8 mouse cellular contexts compared by ENCODE assay signal in genomic region chr11:78751843-78752203, GRCm38 (mm10). TPM values are rescaled to one million over a fixed set of nuclear protein-coding genes. Genes with fewer than 3 reads are reported as not detected.
DNase-seq lines count a peak whose midpoint lies in the region; ATAC-seq and TF ChIP-seq lines count a peak whose summit lies in the region.

No protein-coding gene starts in this region.

- no peak for TF ChIP-seq POLR2A in embryonic fibroblast, embryonic 13.5 days (IDR thresholded peaks at IDR 0.05; ENCODE audit: low read depth, low read length)

- H3K36me3 ChIP-seq in lung, embryonic 14.5 days (ENCODE audit: insufficient read depth) = no peaks in the 10 kb centered on the region
- H3K36me3 ChIP-seq in intestine, postnatal 0 days (ENCODE audit: control insufficient read depth, insufficient read depth) = 0 out of 2 replicates have a peak, but pooled peaks cover 4% of the 10 kb centered on the region
- H3K36me3 ChIP-seq in neural tube, embryonic 15.5 days = peaks cover 6% of the 10 kb centered on the region; the same call in 1 of the 2 replicates

- no peak overlapping the region for H3K27ac ChIP-seq in lung, embryonic 14.5 days (ENCODE audit: low read depth)
- H3K27ac ChIP-seq in embryonic fibroblast, embryonic 13.5 days (ENCODE audit: insufficient read depth, low read length) = no peak overlapping the region
- H3K27ac ChIP-seq in intestine, postnatal 0 days (ENCODE audit: low read depth, low read length) = peak overlapping the region; percentile 78; the same call in 1 of the 2 replicates
- peak overlapping the region; percentile 90 for H3K27ac ChIP-seq in neural tube, embryonic 15.5 days (replicated peaks)

- no peaks in the 10 kb centered on the region for H3K27me3 ChIP-seq in lung, embryonic 14.5 days (ENCODE audit: insufficient read depth, low read length)
- no peaks in the 10 kb centered on the region for H3K27me3 ChIP-seq in intestine, postnatal 0 days (replicated peaks; ENCODE audit: control insufficient read depth, insufficient read depth, low read length)
- no peaks in the 10 kb centered on the region for H3K27me3 ChIP-seq in neural tube, embryonic 15.5 days (replicated peaks)

- no peak for TF ChIP-seq CTCF in lung, embryonic 14.5 days (IDR thresholded peaks at IDR 0.05; ENCODE audit: low read depth)
- TF ChIP-seq CTCF in embryonic fibroblast, embryonic 13.5 days (IDR thresholded peaks at IDR 0.05; ENCODE audit: borderline replicate concordance, insufficient read depth, low read length) = no peak
- no peak for TF ChIP-seq CTCF in intestine, postnatal 0 days (IDR thresholded peaks at IDR 0.05; ENCODE audit: low read depth)

- H3K9ac ChIP-seq in lung, embryonic 14.5 days = peak overlapping the region; percentile 73
- H3K9ac ChIP-seq in intestine, postnatal 0 days (ENCODE audit: low read depth, low read length) = peak overlapping the region; percentile 63
- H3K9ac ChIP-seq in neural tube, embryonic 15.5 days (replicated peaks) = peak overlapping the region; percentile 64

- WGBS in lung, embryonic 14.5 days = 5% methylated on average over 2 of the region's 2 CpGs
- 5% methylated on average over 2 of the region's 2 CpGs for WGBS in intestine, postnatal 0 days
- WGBS in neural tube, embryonic 15.5 days = 8% methylated on average over 2 of the region's 2 CpGs

- peak overlapping the region; percentile 62 for H3K4me3 ChIP-seq in lung, embryonic 14.5 days (ENCODE audit: low read depth, low read length)
- peak overlapping the region; percentile 80 for H3K4me3 ChIP-seq in embryonic fibroblast, embryonic 13.5 days (ENCODE audit: insufficient read depth, low read length)
- peak overlapping the region; percentile 57 for H3K4me3 ChIP-seq in intestine, postnatal 0 days (ENCODE audit: low read depth, low read length)
- H3K4me3 ChIP-seq in neural tube, embryonic 15.5 days (replicated peaks) = peak overlapping the region; percentile 66

- no peaks in the 10 kb centered on the region for H3K9me3 ChIP-seq in lung, embryonic 14.5 days (ENCODE audit: low read depth, low read length)
- no peaks in the 10 kb centered on the region for H3K9me3 ChIP-seq in intestine, postnatal 0 days (ENCODE audit: control insufficient read depth)
- no peaks in the 10 kb centered on the region for H3K9me3 ChIP-seq in neural tube, embryonic 15.5 days (replicated peaks)

- intact Hi-C loops in left cerebral cortex, postnatal 14 days (cut with DNase I) = loop anchor here (5.0 kb wide), 2 partner anchors 55 to 75 kb away; partner anchors contain the start of gene Lyrm9

- H3K4me1 ChIP-seq in lung, embryonic 14.5 days (ENCODE audit: insufficient read depth) = no peaks in the 10 kb centered on the region
- H3K4me1 ChIP-seq in embryonic fibroblast, embryonic 13.5 days (ENCODE audit: control insufficient read depth, insufficient read depth, low read length) = no peaks in the 10 kb centered on the region
- H3K4me1 ChIP-seq in intestine, postnatal 0 days (replicated peaks; ENCODE audit: control insufficient read depth, insufficient read depth, low read length) = no peaks in the 10 kb centered on the region
- H3K4me1 ChIP-seq in neural tube, embryonic 15.5 days = peaks cover 17% of the 10 kb centered on the region

- peak; percentile 60; the same call in 1 of the 2 replicates for ATAC-seq in lung, embryonic 14.5 days (ENCODE audit: insufficient read depth)
- no peak for ATAC-seq in intestine, postnatal 0 days
- ATAC-seq in neural tube, embryonic 15.5 days (ENCODE audit: low FRiP score) = no peak

- peak overlapping the region; percentile 81 for H3K4me2 ChIP-seq in lung, embryonic 14.5 days
- H3K4me2 ChIP-seq in intestine, postnatal 0 days (replicated peaks; ENCODE audit: low read depth) = peak overlapping the region; percentile 71
- H3K4me2 ChIP-seq in neural tube, embryonic 15.5 days = peak overlapping the region; percentile 73

- no peak for DNase-seq in lung, embryonic 14.5 days
- DNase-seq in lung, postnatal 4 days = no peak
- no peak for DNase-seq in cerebellum, adult 9-10 months
- no peak for DNase-seq in frontal cortex, postnatal 14 days (ENCODE audit: low spot score in 2 of 2)
- DNase-seq in left cerebral cortex, postnatal 14 days (ENCODE audit: low spot score in 2 of 2) = no peak

RNA-seq across cellular contexts. Expression of gene Ccnq, which starts 0.3 kb away (rescaled TPM):
- polyA plus RNA-seq in lung, embryonic 14.5 days (2014; fragmentation: Nextera tagmentation; extraction: Ambion mirVana) = 42.4 and 48.0 TPM in 2 replicates
- 14.7 and 16.2 TPM in 2 replicates for polyA plus RNA-seq in embryonic fibroblast, embryonic 13.5 days (2011; ENCODE audit: insufficient read length, low read depth, missing spikeins)
- polyA plus RNA-seq in intestine, postnatal 0 days (2015; fragmentation: Nextera tagmentation; extraction: Ambion mirVana) = 32.0 and 33.4 TPM in 2 replicates
- polyA plus RNA-seq in neural tube, embryonic 15.5 days (2015; fragmentation: Nextera tagmentation; extraction: Ambion mirVana) = 31.2 and 32.2 TPM in 2 replicates
- total RNA-seq in left cerebral cortex, postnatal 14 days (2021) = 10 to 100 TPM; 18.2 to 20.0 TPM

RNA-seq across cellular contexts. Expression of gene Nlk, which starts 54.6 kb away (rescaled TPM):
- 14.5 and 15.9 TPM in 2 replicates for polyA plus RNA-seq in lung, embryonic 14.5 days (2014; fragmentation: Nextera tagmentation; extraction: Ambion mirVana)
- polyA plus RNA-seq in embryonic fibroblast, embryonic 13.5 days (2011; ENCODE audit: insufficient read length, low read depth, missing spikeins) = 13.5 and 13.8 TPM in 2 replicates
- 14.2 and 15.7 TPM in 2 replicates for polyA plus RNA-seq in intestine, postnatal 0 days (2015; fragmentation: Nextera tagmentation; extraction: Ambion mirVana)
- 21.1 and 25.4 TPM in 2 replicates for polyA plus RNA-seq in neural tube, embryonic 15.5 days (2015; fragmentation: Nextera tagmentation; extraction: Ambion mirVana)
- total RNA-seq in left cerebral cortex, postnatal 14 days (2021) = 10 to 100 TPM; 80.9 to 91.1 TPM

Comparison
In these comparisons a context has a peak if more than half of its experiments do, and no peak if none do; other contexts are left out.
1. H3K27ac ChIP-seq: peak in intestine, postnatal 0 days (single experiment) and neural tube, embryonic 15.5 days (single experiment); none in lung, embryonic 14.5 days (single experiment) and embryonic fibroblast, embryonic 13.5 days (single experiment).
2. Peak in every context shown above with its lines, with median percentiles within 50 percentile points of each other: H3K4me2 ChIP-seq, H3K4me3 ChIP-seq and H3K9ac ChIP-seq.